Mouse (Mus musculus) liver, adult (tissue): ENCODE data around the gene Olfr23.
"Not testable (repeated sequence)": the region's sequence is repeated elsewhere in the genome, so short reads cannot be mapped to it uniquely, and the experiment has no call there.

ENCODE experiments used
- GATA4 ChIP-seq: IDR thresholded peaks from 2 replicates; pipeline ENCODE4 v1.6.1; 2014; ENCODE audit warnings: mild to moderate bottlenecking, low read length; ENCODE audit not compliant: insufficient replicate concordance

The Olfr23 gene

DNA sequence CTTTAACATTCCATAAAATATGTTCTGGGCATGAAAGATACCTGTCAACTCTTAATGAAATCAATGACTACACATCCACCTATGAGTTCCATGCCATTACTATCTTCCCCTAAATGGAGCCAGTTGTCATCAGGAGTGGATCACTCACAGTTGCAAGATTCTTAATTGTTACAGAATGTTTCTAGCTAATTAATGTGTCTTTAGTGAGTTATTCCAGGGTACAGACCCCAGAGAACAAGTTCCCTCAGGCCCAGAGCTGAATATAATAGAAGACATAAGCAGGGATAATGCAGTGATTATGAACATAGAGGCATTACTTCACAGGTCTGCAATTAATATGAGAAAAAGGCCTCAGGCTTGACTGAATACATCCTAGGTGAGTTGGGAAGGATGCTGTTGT, at the start of gene Olfr23:
TSS of gene Olfr23 (plus strand) at position 301 of the 400 bp plus-strand sequence.
- TF ChIP-seq GATA4, result no peak

DNA sequence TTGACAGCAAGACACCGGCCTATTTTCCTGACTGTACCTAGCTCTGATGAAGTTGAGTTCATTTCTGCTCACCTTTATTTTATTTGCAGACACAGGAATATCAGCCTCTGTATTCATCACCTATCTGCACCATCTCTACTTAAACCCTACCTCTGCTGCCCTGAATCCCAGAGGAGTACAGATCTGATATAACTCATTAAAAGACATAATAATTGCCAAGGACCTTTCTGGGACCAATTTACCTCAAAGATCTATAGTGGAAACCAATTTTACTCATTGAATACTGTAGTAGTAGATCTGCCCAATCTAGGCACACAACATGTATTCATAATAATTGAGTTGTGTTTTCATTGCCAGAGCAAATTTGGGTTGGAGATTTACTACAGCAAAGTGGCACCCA, 45.8 kb upstream of the Olfr23 start, which contains the start of gene Olfr394:
TSS of gene Olfr394 (minus strand) at position 101 of the 400 bp plus-strand sequence.
- no peak for TF ChIP-seq GATA4

DNA sequence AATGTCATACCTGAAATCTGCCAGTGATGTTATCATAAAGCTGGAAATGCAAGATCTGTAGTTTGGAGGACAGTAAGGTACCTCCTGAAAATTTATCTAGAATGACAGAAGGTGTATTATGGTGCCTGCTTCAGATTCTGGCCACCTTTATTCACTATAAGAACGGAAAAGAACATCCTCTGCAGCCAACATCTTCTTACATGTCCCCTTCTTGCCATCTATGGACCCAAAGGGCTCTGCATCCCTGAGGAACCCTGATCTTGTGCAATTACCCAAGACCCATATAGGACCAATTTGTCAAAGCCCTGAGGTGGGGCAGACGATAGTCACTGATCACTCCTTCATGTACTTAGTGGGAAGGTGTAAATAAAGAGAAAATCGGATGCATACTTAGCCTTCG, 27.3 kb upstream of the Olfr23 start, which contains the start of gene Olfr395:
TSS of gene Olfr395 (minus strand) at position 101 of the 400 bp plus-strand sequence.
- TF ChIP-seq GATA4, result not testable (repeated sequence)

DNA sequence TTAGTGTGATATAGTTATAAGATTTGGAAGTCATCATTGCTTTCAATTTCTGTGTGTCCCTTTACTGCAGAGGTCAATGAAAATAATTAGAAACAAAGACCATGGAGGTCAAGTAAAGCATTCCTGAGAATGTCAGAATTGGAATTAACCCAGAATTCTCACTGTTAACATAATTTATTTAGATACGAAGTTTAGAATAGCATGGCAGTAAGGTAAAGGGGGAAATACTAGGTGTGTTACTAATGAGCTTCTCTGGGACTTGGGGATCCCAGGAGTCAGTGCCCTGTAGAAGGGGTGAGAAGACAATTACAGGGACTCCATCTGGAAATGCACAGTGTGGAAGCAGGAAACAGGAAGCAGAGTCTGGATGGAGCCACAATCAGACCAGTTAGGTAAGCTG, 24.0 kb downstream of the Olfr23 start, which contains the start of gene Olfr397:
TSS of gene Olfr397 (plus strand) at position 301 of the 400 bp plus-strand sequence.
- no peak for TF ChIP-seq GATA4

DNA sequence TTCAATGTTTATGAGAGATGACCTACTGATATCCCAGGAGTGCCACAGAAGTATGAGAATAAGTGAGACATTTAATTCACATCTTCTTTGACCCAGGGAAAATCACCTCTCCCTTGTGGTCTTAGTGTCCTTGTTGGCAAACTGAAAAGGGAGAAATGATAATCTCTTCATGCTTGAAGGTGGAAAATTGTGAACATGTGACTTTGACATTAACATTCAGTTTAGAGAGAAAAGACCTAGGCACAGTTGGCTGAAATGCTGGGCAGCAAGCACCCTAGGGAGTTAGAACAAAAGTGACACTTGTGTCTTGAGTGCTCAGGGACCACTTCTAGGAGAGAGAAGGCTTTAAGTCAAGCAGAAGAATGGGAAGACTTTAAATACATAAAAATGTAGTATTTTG, 53.8 kb downstream of the Olfr23 start, which contains the start of gene Olfr398:
TSS of gene Olfr398 (minus strand) at position 101 of the 400 bp plus-strand sequence.
- no peak for TF ChIP-seq GATA4
